Mouse (Mus musculus) testis, adult 2 months (tissue): ENCODE results near the gene Cacna1d. TPM values are rescaled to one million over a fixed set of nuclear protein-coding genes. Genes with fewer than 3 reads are reported as not detected.

Experiments
- H3K27ac ChIP-seq: fragments of 200-500 bp; 2 replicates; pipeline ENCODE4 v1.5.1; 2012; ENCODE audit warnings: low read depth, low read length; ENCODE audit not compliant: control insufficient read depth, insufficient read depth
- H3K27me3 ChIP-seq: fragments of 200-500 bp; 2 replicates; pipeline ENCODE4 v1.6.1; 2012; ENCODE audit warnings: mild to moderate bottlenecking, low read length, moderate library complexity; ENCODE audit not compliant: control insufficient read depth, insufficient read depth
- H3K36me3 ChIP-seq: fragments of 200-500 bp; 2 replicates; pipeline ENCODE4 v1.6.1; 2012; ENCODE audit warnings: mild to moderate bottlenecking, low read length; ENCODE audit not compliant: control insufficient read depth, insufficient read depth
- H3K4me1 ChIP-seq: fragments of 200-500 bp; 2 replicates; pipeline ENCODE4 v1.6.1; 2012; ENCODE audit warnings: low read length; ENCODE audit not compliant: control insufficient read depth, insufficient read depth
- H3K4me3 ChIP-seq: fragments of 200-500 bp; 2 replicates; pipeline ENCODE4 v1.5.1; 2012; ENCODE audit warnings: low read depth, mild to moderate bottlenecking, low read length, moderate library complexity, mixed read lengths; ENCODE audit not compliant: control insufficient read depth
- CTCF ChIP-seq: fragments of 200-500 bp; IDR thresholded peaks from 2 replicates; pipeline ENCODE4 v1.5.1; 2012; ENCODE audit warnings: low read depth, mild to moderate bottlenecking, inconsistent platforms, low read length, moderate library complexity; ENCODE audit not compliant: control insufficient read depth, insufficient read depth, insufficient replicate concordance
- POLR2A ChIP-seq: fragments of 200-500 bp; IDR thresholded peaks from 2 replicates; pipeline ENCODE4 v1.6.1; 2012; ENCODE audit warnings: low read depth, mild to moderate bottlenecking, inconsistent platforms, low read length, moderate library complexity; ENCODE audit not compliant: control insufficient read depth
- polyA plus RNA-seq: library from polyadenylated mRNA; depleted of rRNA; stranded (reverse); fragments of >200 nt; gene quantifications from 2 replicates; pipeline ENCODE4 v1.2.3, GENCODE M21; 2012

The Cacna1d gene
- polyA plus RNA-seq, 1 experiment: 8.9 TPM

DNA sequence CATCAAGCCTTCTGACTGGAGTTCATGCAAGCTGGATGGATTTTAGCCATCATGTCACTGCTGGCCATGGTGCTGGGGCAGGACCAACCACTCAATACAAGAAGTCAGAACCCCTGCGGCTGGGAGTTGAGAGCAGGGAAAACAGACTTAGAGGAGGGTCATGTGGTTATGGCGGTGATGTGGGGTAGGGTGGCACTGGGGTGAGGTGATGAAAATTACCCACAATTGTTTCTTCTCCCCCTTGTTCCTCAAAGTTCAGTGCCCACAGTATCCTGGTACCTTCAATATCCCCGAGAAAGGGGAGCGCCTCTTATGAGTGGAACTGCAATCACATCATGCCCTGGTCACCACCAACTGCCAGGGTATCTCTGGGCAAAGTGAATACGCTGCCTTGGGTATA, 239.9 kb downstream of the Cacna1d start:
- Histone ChIP-seq H3K27ac (no peak overlapping the region), H3K27me3 (no peaks in the 10 kb centered on the region), H3K36me3 (no peaks in the 10 kb centered on the region), H3K4me1 (no peaks in the 10 kb centered on the region), H3K4me3 (no peak overlapping the region)
- no peak for TF ChIP-seq POLR2A

DNA sequence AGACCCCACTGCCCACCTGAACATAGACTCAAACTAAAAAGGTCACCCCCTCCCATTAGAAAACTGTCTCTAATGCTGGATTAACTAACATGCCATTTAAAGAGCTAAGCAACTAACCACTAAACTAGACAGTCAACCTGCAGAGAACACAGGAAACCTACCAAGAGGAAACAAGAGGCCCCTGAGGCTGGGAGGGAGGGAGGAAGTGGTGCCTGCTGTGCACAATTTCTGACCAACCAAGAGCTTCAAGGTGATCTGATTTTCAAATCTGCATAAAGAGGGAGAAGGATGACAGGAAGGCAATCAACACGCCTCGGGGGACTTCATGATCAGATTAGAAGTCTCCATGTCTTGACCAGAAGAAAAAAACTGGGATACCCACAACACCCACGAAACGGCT, 241.7 kb downstream of the Cacna1d start:
- Histone ChIP-seq H3K27ac (no peak overlapping the region), H3K4me3 (no peak overlapping the region), H3K27me3 (no peaks in the 10 kb centered on the region), H3K36me3 (no peaks in the 10 kb centered on the region), H3K4me1 (no peaks in the 10 kb centered on the region)
- TF ChIP-seq CTCF (no peak), POLR2A (no peak)

DNA sequence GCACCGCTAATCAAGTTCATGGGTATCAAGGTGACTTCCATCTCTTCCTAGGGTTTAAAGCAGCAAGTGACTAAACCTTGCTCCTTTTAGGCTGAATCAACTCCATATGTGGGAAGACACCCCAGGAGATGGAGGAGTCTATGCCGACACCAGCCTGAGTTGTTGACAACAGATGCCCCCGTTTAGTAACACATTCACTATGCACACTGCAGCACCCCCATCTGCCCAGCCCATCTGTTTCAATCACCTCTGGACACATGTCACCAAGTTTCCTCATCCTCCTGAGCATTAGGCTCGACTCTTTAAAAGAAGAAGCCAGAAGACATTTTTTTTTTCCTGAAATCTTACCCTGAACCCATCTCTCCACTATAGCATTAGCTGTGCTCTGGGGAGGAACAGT, 242.4 kb downstream of the Cacna1d start:
- Histone ChIP-seq H3K36me3 (no peaks in the 10 kb centered on the region), H3K4me3 (no peak overlapping the region), H3K4me1 (no peaks in the 10 kb centered on the region), H3K27me3 (no peaks in the 10 kb centered on the region), H3K27ac (no peak overlapping the region)
- TF ChIP-seq POLR2A (no peak), CTCF (no peak)

DNA sequence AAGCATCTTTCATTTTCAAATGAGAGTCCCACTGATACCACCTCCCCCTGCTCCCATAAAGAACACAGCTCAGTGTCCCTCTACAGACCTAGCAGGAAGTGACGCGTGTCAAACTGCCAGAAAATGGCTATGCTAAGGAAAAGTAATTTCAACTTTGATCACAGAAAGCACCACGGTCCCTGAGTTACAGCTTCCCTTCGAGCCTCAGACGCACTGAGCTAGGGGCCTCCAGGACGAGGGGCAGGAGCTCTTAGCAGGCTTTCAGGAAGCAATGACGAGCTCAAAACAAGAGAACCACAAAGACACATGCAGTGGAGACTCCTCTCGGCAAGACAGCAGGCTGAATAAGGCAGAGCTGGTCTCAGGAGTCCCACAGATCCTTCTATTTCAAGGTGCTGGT, 243.1 kb downstream of the Cacna1d start:
- no peaks in the 10 kb centered on the region for H3K36me3 ChIP-seq
- H3K27ac ChIP-seq: no peak overlapping the region
- no peak for TF ChIP-seq CTCF
- no peak for TF ChIP-seq POLR2A
- H3K4me3 ChIP-seq: no peak overlapping the region
- no peaks in the 10 kb centered on the region for H3K27me3 ChIP-seq
- H3K4me1 ChIP-seq: no peaks in the 10 kb centered on the region

DNA sequence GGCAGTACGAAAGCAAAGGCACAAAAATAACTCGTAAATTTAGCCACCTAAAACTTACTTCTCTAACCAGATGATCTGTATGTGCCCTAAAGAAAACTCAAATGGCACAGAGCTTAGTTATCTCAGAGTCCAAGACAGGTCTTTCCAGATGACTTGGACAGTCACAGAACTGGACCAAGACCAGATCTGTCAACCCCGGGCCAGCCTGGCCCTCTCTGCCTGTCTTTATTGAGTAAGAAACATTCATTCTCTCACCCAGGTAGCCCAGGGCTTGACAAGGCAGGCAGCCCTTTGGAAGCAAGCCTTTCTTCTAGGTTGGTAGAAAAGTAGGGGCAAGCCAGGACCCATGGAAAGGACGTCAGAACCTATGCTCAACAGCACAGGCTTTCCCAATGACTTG, 243.6 kb downstream of the Cacna1d start:
- TF ChIP-seq CTCF (no peak), POLR2A (no peak)
- H3K4me3 ChIP-seq: no peak overlapping the region
- H3K27ac ChIP-seq: no peak overlapping the region
- H3K36me3 ChIP-seq: no peaks in the 10 kb centered on the region
- H3K27me3 ChIP-seq: no peaks in the 10 kb centered on the region
- H3K4me1 ChIP-seq: no peaks in the 10 kb centered on the region

DNA sequence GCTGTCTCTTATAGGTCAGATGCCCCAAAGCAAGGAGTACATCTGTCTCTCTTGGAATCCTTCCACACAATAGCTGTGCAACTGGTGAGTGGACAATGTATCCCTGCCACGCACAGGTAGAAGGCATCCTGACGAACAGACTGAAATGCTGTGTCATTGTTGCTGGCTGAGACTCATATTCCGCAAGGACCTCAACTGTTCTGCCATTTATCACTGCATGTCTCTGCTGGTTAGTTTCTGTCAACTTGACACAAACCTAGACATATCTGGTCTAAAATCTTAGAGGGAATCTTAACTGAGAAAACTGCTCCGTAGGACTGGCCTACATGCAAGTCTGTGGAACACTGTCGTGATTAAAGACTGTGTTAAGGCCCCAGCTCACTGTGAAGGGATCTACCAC, 246.5 kb downstream of the Cacna1d start:
- Histone ChIP-seq H3K27me3 (no peaks in the 10 kb centered on the region), H3K4me1 (no peaks in the 10 kb centered on the region), H3K36me3 (no peaks in the 10 kb centered on the region), H3K27ac (no peak overlapping the region), H3K4me3 (no peak overlapping the region)
- TF ChIP-seq CTCF: no peak
- TF ChIP-seq POLR2A: no peak

DNA sequence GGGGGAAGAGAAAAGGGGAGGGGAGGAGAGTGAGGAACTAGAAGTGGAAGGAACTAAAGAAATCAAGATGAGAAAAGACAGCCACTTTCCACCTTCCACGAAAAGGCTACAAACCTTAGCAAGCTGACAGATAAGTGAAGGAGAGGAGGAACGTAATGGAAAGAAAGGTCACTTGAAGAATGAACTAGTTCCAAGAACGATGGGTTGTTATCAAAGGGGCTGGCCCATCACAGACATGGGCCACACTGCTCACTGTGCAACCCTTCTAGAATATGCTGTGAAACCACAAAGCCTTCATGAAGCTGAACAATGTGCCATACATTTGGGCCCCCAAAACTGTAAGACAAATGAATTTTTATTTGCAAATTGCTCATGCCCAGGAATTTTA, 248.4 kb downstream of the Cacna1d start:
- no peaks in the 10 kb centered on the region for H3K27me3 ChIP-seq
- no peak overlapping the region for H3K27ac ChIP-seq
- TF ChIP-seq POLR2A (no peak), CTCF (no peak)
- no peak overlapping the region for H3K4me3 ChIP-seq
- no peaks in the 10 kb centered on the region for H3K4me1 ChIP-seq
- H3K36me3 ChIP-seq: no peaks in the 10 kb centered on the region

DNA sequence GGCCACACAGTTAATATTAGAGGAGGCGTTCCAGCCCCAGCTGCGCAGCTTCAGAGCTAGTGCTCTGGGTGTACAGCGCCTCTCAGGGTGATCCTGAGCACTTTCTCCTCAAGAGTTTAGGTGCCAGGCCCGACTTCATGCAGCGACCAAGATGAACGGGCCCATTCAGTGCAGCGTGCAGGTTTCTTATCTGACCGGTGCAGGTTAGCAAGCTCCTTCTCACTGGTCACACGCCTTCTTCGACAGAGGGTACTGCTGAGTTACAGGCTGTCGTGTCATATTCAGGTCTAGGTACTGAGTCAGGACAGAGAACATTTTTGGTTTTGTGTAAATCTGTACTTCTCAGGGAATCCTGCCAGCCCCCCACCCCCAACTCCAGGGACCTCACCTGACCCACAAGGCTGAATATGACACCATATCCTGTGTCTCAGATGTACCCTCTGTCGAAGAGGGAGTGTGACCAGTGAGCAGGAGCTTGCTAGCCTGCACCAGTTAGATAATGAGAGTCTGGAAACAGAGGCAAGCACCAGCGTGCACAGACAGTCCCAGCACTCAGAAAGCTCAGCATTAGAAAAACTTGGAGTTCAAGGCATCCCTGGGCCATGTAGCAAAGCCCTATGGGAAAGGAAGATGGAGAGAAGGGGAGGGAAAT, 249.0 kb downstream of the Cacna1d start:
- Histone ChIP-seq H3K4me3 (no peak overlapping the region), H3K27ac (no peak overlapping the region), H3K27me3 (no peaks in the 10 kb centered on the region), H3K4me1 (no peaks in the 10 kb centered on the region), H3K36me3 (no peaks in the 10 kb centered on the region)
- no peak for TF ChIP-seq CTCF
- TF ChIP-seq POLR2A: no peak
